Mouse (Mus musculus): ENCODE results near the gene Lrmda. TPM values are rescaled to one million over a fixed set of nuclear protein-coding genes. Genes with fewer than 3 reads are reported as not detected.

The Lrmda gene
- total RNA-seq, 2 experiments from 2014 or later, result 20.9 to 27.0 TPM

- ATAC-seq (replicated peaks; ENCODE audit: poor library complexity), result peak; percentile 94
Measured at GRCm38 (mm10) chr14:22988090-22988669, 968.7 kb downstream of the Lrmda start.

- no peak for ATAC-seq (replicated peaks; ENCODE audit: poor library complexity)
Measured at GRCm38 (mm10) chr14:22995184-22995935, 975.8 kb downstream of the Lrmda start.

- ATAC-seq (replicated peaks; ENCODE audit: poor library complexity), result no peak
Measured at GRCm38 (mm10) chr14:22998906-22999305, 979.4 kb downstream of the Lrmda start.

GRCm38 (mm10) chr14:23011989-23012388 lies 992.5 kb downstream of the Lrmda start:
- peak; percentile 34; the same call in 1 of the 2 replicates for ATAC-seq (replicated peaks; ENCODE audit: poor library complexity)

- no peak for ATAC-seq (replicated peaks; ENCODE audit: poor library complexity)
Measured at GRCm38 (mm10) chr14:23014747-23015286, 995.3 kb downstream of the Lrmda start.

- ATAC-seq (replicated peaks; ENCODE audit: poor library complexity), result no peak
Measured at GRCm38 (mm10) chr14:23015321-23016067, 996.0 kb downstream of the Lrmda start.

- ATAC-seq (replicated peaks; ENCODE audit: poor library complexity), result no peak
Measured at GRCm38 (mm10) chr14:23016068-23016611, 996.6 kb downstream of the Lrmda start.

- ATAC-seq (replicated peaks; ENCODE audit: poor library complexity), result no peak
Measured at GRCm38 (mm10) chr14:23041002-23041401, 1021.5 kb downstream of the Lrmda start.

GRCm38 (mm10) chr14:23045322-23045721 lies 1025.8 kb downstream of the Lrmda start:
- peak; percentile 72 for ATAC-seq (replicated peaks; ENCODE audit: poor library complexity)

- peak; percentile 81 for ATAC-seq (replicated peaks; ENCODE audit: poor library complexity)
Measured at GRCm38 (mm10) chr14:23046330-23046729, 1026.8 kb downstream of the Lrmda start.

- ATAC-seq (replicated peaks; ENCODE audit: poor library complexity), result no peak
Measured at GRCm38 (mm10) chr14:23051441-23051840, 1031.9 kb downstream of the Lrmda start.

GRCm38 (mm10) chr14:23052833-23053592 lies 1033.5 kb downstream of the Lrmda start:
- no peak for ATAC-seq (replicated peaks; ENCODE audit: poor library complexity)

- no peak for ATAC-seq (replicated peaks; ENCODE audit: poor library complexity)
Measured at GRCm38 (mm10) chr14:23057228-23057976, 1037.9 kb downstream of the Lrmda start.

GRCm38 (mm10) chr14:23057987-23058386 lies 1038.5 kb downstream of the Lrmda start:
- no peak for ATAC-seq (replicated peaks; ENCODE audit: poor library complexity)

- no peak for ATAC-seq (replicated peaks; ENCODE audit: poor library complexity)
Measured at GRCm38 (mm10) chr14:23078719-23079118, 1059.2 kb downstream of the Lrmda start.

GRCm38 (mm10) chr14:23084241-23084773 lies 1064.8 kb downstream of the Lrmda start:
- no peak for ATAC-seq (replicated peaks; ENCODE audit: poor library complexity)

- no peak for ATAC-seq (replicated peaks; ENCODE audit: poor library complexity)
Measured at GRCm38 (mm10) chr14:23084797-23085196, 1065.3 kb downstream of the Lrmda start.

GRCm38 (mm10) chr14:23093306-23093705 lies 1073.8 kb downstream of the Lrmda start:
- ATAC-seq (replicated peaks; ENCODE audit: poor library complexity), result no peak

- ATAC-seq (replicated peaks; ENCODE audit: poor library complexity), result no peak
Measured at GRCm38 (mm10) chr14:23094546-23095157, 1075.1 kb downstream of the Lrmda start.
